Comparison of ENCODE assay signal across 10 mouse cellular contexts in genomic region chr6:128584070-128584660, GRCm38 (mm10). TPM values are rescaled to one million over a fixed set of nuclear protein-coding genes. Genes with fewer than 3 reads are reported as not detected.
DNase-seq lines count a peak whose midpoint lies in the region; ATAC-seq and TF ChIP-seq lines count a peak whose summit lies in the region.
"Had no signal": no experiment of that assay in that cellular context is flagged by ENCODE, and none has a peak within 500 bp of the region (broad histone marks: within the 10 kb centered on the region; RNA-seq: fewer than 3 reads in every experiment).

No protein-coding gene starts in this region.

- DNase-seq in heart, adult 18-20 months, result no peak
- DNase-seq in Muller cell, postnatal 12 days (ENCODE audit: inconsistent ontology term), result peak; percentile 51
- DNase-seq in heart, postnatal 0 days (ENCODE audit: low spot score), result no peak
- peak; percentile 64 for DNase-seq in lung, postnatal 10 days
- no peak for DNase-seq in cerebellum, adult 11-12 months
- no peak for DNase-seq in natural killer cell, adult 2 months (ENCODE audit: low spot score in 2 of 2)
- no peak for DNase-seq in layer of hippocampus, postnatal 36 days

- TF ChIP-seq CTCF in heart, postnatal 0 days (IDR thresholded peaks at IDR 0.05; ENCODE audit: low read depth), result peak; percentile 47

- H3K4me2 ChIP-seq in heart, embryonic 11.5 days, result peak overlapping the region; percentile 19; the same call in 1 of the 2 replicates
- no peak overlapping the region for H3K4me2 ChIP-seq in heart, postnatal 0 days (ENCODE audit: low read depth, low read length)

- H3K9ac ChIP-seq in heart, embryonic 11.5 days (ENCODE audit: low read depth, low read length), result no peak overlapping the region
- no peak overlapping the region for H3K9ac ChIP-seq in heart, postnatal 0 days (replicated peaks; ENCODE audit: low read depth, low read length)

- H3K27ac ChIP-seq in heart, embryonic 11.5 days (ENCODE audit: low read depth, low read length), result no peak overlapping the region
- no peak overlapping the region for H3K27ac ChIP-seq in heart, postnatal 0 days (ENCODE audit: low read depth)

- no peaks in the 10 kb centered on the region for H3K27me3 ChIP-seq in heart, embryonic 11.5 days (ENCODE audit: control insufficient read depth, insufficient read depth, low read length)
- no peaks in the 10 kb centered on the region for H3K27me3 ChIP-seq in heart, postnatal 0 days (ENCODE audit: control insufficient read depth, insufficient read depth, low read length)

- no peaks in the 10 kb centered on the region for H3K36me3 ChIP-seq in heart, embryonic 11.5 days (ENCODE audit: control insufficient read depth, insufficient read depth, low read length)
- no peaks in the 10 kb centered on the region for H3K36me3 ChIP-seq in heart, postnatal 0 days (replicated peaks; ENCODE audit: control insufficient read depth, insufficient read depth, low read length)

- no peak for ATAC-seq in heart, embryonic 11.5 days (replicated peaks; ENCODE audit: insufficient number of reproducible peaks, low FRiP score, low TSS enrichment)
- ATAC-seq in heart, postnatal 0 days (ENCODE audit: insufficient read depth, low read depth), result no peak

- H3K4me1 ChIP-seq in heart, embryonic 11.5 days (ENCODE audit: control insufficient read depth, insufficient read depth, low read length), result no peaks in the 10 kb centered on the region
- no peaks in the 10 kb centered on the region for H3K4me1 ChIP-seq in heart, postnatal 0 days (ENCODE audit: control insufficient read depth, insufficient read depth)

- H3K9me3 ChIP-seq in heart, embryonic 11.5 days (replicated peaks; ENCODE audit: control insufficient read depth, low read length), result no peaks in the 10 kb centered on the region
- H3K9me3 ChIP-seq in heart, postnatal 0 days (replicated peaks; ENCODE audit: control insufficient read depth, low read length), result no peaks in the 10 kb centered on the region

- H3K4me3 ChIP-seq in heart, embryonic 11.5 days (ENCODE audit: low read depth, low read length), result no peak overlapping the region
- H3K4me3 ChIP-seq in heart, postnatal 0 days (ENCODE audit: low read depth, low read length), result no peak overlapping the region
- H3K4me3 ChIP-seq: myocyte had no signal

- no peak for TF ChIP-seq EP300 in heart, postnatal 0 days (IDR thresholded peaks at IDR 0.05; ENCODE audit: low read depth)

- 23% methylated on average over 10 of the region's 10 CpGs for WGBS in heart, embryonic 11.5 days (ENCODE audit: insufficient replicate concordance)
- WGBS in heart, postnatal 0 days, result 22% methylated on average over 10 of the region's 10 CpGs

RNA-seq across cellular contexts. Expression of gene A2ml1, which starts 2.8 kb away (rescaled TPM):
- 0.32 TPM in 1 of 2 replicates, not detected in the other for polyA plus RNA-seq in heart, embryonic 11.5 days (2014; fragmentation: Nextera tagmentation; extraction: Ambion mirVana)
- total RNA-seq in heart, adult 18-20 months (2021), result 1 to 10 TPM in 1 of 2 experiments, not detected in 1; 2.4 TPM
- total RNA-seq in heart, postnatal 0 days (2014; rRNA removed; ENCODE audit: low replicate concordance), result 1.4 TPM in 1 of 2 replicates, not detected in the other
- 0.30 and 0.73 TPM in 2 replicates for polyA plus RNA-seq in heart, postnatal 0 days (2015; fragmentation: Nextera tagmentation; extraction: Ambion mirVana)
- total RNA-seq in layer of hippocampus, postnatal 36 days (2021), result 10 to 100 TPM; 12.1 to 13.3 TPM
- total RNA-seq: gastrocnemius, postnatal 4 days had no signal
- polyA plus RNA-seq: myocyte had no signal

RNA-seq across cellular contexts. Expression of gene Klrb1a, which starts 39.2 kb away (rescaled TPM):
- polyA plus RNA-seq in heart, embryonic 11.5 days (2014; fragmentation: Nextera tagmentation; extraction: Ambion mirVana), result not detected in 2 replicates
- not detected for total RNA-seq in heart, adult 18-20 months (2021)
- not detected in 2 replicates for total RNA-seq in heart, postnatal 0 days (2014; rRNA removed; ENCODE audit: low replicate concordance)
- polyA plus RNA-seq in heart, postnatal 0 days (2015; fragmentation: Nextera tagmentation; extraction: Ambion mirVana), result 0.19 TPM in 1 of 2 replicates, not detected in the other
- total RNA-seq in layer of hippocampus, postnatal 36 days (2021), result not detected
- total RNA-seq: gastrocnemius, postnatal 4 days had no signal

RNA-seq across cellular contexts. Expression of gene Pzp, which starts 57.6 kb away (rescaled TPM):
- polyA plus RNA-seq in heart, embryonic 11.5 days (2014; fragmentation: Nextera tagmentation; extraction: Ambion mirVana), result 0.24 and 1.1 TPM in 2 replicates
- 1 to 10 TPM; 2.0 to 3.4 TPM for total RNA-seq in heart, adult 18-20 months (2021)
- 0.27 and 0.85 TPM in 2 replicates for total RNA-seq in heart, postnatal 0 days (2014; rRNA removed; ENCODE audit: low replicate concordance)
- polyA plus RNA-seq in heart, postnatal 0 days (2015; fragmentation: Nextera tagmentation; extraction: Ambion mirVana), result 0.96 and 1.00 TPM in 2 replicates
- total RNA-seq in layer of hippocampus, postnatal 36 days (2021), result not detected
- polyA plus RNA-seq: myocyte had no signal

Comparison
In these comparisons a context has a peak if more than half of its experiments do, and no peak if none do; other contexts are left out.
1. DNase-seq: peak in Muller cell, postnatal 12 days (single experiment) and lung, postnatal 10 days (single experiment); none in heart, adult 18-20 months (0 of 2), heart, postnatal 0 days (single experiment), cerebellum, adult 11-12 months (single experiment), natural killer cell, adult 2 months (0 of 2) and layer of hippocampus, postnatal 36 days (0 of 2).